Mouse (Mus musculus) urinary bladder, postnatal 25 days (tissue): Measurements from ENCODE around the gene Hpd.

Experiments
- DNase-seq: peaks from one replicate; pipeline ENCODE4 v3.0.0; 2022; ENCODE audit warnings: low spot score

Gene Hpd

DNA sequence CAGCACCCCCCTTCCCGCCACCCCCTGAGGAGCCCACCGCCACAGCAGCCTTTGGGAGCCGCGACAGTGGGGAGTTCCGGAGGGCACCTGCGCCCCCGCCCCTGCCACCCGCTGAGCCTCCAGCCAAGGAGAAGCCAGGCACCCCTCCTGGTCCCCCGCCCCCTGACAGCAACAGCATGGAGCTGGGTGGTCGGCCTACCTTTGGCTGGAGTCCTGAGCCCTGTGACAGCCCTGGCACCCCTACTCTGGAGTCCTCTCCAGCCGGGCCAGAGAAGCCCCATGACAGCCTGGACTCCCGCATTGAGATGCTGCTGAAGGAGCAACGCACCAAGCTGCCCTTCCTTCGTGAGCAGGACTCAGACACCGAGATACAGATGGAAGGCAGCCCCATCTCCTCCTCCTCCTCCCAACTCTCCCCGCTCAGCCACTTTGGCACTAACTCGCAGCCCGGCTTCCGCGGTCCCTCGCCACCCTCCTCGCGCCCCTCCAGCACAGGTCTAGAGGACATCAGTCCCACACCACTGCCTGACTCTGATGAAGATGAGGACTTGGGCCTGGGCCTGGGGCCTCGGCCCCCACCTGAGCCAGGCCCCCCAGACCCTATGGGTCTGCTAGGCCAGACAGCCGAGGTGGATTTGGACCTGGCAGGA, 34.3 kb downstream of the Hpd start:
- DNase-seq, result no peak

DNA sequence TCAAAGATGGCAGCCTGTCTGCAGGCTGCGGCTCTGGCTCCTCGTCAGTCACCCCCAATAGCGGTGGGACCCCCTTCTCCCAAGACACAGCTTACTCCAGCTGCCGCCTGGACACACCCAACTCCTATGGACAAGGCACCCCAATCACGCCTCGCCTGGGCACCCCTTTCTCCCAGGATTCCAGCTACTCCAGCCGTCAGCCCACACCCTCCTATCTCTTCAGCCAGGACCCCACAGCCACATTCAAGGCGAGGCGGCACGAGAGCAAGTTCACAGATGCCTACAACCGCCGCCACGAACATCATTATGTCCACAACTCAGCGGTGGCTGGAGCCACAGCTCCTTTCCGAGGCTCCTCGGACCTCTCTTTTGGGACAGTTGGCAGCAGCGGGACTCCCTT, 35.0 kb downstream of the Hpd start:
- DNase-seq, result no peak

DNA sequence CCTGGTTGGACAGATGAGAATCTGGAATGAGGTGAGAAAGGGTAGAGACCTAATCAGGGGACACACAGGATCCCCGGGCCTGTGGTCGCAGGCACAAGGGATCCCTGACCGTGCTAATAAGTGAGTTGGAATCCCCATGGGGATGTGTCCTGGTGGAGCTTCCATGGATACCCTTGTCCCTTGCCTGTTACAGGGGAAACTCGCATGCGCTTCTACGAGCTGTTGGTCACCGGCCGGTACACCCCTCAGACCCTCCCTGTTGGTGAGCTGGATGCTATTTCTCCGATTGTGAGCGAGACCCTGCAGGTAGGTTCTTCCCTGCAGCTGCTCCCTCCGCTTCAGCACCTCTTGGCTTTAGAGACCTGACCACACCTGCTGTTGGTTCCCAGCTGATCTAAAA, 36.2 kb downstream of the Hpd start:
- DNase-seq, result no peak

DNA sequence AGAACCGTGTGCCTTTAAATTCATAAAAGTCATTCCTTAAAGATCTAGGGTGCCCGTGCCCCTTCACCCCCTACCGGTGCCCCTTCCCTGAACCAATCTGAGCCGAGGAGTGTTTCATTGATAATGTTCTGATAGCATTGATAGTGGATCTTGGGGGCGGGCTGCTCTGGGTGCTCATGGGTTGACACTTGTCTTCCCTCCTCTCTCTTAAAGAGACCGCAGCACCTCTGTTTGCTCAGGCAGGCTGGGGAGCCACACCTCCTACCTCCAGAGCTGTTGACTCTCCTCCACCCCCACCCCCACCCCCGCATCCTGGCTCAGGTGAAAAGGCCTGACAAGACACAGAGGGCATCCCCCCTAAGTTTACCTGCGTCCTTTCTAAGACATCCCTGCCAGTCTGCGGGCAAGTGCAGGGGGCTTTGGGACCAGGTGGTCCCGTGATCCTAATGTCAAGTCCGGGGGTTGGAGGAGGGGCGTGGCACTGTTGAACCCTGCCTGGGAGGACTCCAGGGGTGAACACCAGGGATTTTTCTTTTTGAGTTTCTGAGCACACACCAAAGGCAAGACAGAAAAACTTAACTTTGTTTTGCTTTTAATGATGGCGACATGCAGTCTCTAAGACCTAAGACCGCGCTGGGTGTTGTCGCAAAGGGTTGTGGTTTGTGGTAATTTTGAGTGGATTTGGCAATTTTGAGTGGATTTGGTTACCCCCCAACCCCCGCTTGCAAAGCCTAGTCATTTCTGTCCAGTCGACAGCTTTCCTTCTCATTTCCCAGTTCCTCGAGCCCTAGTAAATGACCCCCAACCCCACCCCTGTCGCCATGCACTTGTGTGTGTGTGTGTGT, 37.6 kb downstream of the Hpd start:
- no peak for DNase-seq

DNA sequence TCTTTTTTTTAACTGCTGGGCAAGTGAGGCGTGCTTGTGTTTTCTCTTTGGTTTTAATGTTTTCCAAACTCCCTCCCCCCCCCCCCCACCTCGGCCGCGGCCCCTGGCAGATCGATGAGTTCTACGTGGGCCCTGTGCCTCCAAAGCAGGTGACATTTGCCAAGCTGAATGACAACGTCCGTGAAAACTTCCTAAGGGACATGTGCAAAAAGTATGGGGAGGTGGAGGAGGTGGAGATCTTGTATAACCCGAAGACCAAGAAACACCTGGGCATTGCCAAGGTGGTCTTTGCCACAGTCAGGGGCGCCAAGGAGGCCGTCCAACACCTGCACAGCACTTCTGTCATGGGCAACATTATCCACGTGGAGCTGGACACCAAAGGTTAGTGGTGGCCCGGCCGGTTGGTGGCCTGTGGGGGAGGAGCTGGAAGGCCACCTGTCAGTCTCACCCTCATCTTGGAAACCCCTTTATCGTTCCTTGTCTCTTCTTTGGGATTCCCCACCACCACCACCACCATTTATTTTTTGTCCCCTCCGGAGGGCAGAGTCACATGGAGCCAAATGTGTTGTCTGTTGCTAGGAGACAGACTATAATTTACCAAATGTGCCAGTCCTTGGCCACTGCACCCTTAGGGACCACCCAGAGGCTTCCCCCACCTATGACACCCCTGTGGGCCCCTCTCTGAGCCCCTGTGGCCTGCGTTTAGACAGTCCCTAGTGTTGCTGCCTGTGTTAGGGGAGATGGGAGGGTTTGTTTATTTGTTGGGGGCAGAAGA, 38.4 kb downstream of the Hpd start:
- no peak for DNase-seq

DNA sequence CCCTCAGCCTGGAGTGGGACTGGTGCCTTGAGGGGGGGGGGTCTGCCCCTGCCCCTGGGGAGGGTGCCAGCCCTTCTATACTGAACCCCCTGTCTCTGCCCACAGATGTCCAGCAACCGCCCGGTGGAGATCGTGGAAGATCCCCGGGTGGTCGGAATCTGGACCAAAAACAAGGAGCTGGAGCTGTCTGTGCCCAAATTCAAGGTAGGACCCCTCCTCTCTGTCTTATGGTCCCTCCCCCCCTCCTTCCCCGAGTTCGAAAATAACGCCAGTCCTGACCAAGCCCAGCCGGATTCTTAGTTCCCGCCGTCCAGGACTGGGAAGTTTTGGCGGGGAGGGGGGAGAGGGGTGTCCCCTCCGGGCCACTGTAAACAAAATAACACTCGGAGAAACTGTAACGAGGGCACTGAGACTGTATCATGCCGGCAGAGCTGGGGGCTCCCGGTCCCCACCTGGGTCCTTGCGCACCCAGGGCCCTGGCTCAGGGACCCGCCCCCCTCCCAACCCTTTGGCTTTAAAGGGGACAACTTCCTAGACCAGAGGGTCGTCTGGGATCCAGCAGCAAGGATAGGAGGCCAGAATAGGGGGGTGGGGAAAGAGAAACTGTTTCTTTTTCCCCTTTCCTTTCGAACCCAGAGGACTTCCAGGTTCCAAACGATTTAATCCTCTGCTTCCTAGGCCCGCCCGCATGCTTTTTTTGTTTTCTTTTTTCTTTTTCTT, 39.1 kb downstream of the Hpd start:
- DNase-seq, result no peak

DNA sequence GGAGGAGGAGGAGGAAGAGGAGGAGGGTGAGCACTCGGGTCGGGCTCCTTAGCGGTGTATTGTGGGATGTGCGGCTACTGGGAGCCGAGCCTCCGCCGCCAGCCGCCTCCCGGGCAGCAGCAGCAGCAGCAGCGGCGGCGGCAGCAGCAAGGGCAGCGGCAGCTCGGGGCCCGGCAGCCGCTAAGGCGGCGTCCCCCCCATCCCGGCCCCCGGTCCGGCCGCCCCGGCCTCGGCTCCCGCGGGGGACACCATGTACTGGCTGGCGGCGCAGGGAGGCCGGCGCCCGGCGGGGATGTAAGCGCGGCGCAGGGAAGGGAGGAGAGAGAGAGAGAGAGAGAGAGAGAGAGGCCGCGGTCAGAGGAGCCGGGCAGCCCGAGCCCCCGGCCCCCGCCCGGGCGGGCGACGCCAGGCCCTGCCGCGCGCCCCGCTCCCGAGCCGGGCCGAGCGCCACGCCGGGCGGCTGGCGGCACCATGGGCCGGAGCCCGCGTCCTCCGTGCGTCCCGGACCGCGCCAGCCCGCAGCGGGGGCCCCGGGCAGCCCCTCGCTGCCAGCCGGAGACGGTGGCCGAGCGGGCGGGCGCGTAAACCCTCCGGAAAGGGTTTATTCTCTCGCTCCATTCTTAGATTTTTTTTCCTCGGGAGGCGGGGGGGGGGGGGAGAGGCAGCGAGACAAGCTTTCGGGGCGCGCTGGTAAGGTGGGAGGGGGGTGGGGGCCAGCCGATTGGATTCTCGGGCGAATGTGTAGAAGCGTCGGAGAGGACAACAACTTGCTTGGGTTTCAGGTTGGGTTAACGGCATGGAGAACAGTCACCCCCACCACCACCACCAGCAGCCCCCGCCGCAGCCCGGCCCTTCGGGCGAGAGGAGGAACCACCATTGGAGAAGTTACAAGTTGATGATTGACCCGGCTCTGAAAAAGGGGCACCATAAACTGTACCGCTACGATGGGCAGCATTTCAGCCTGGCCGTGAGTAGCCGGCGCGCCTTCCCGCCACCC, 40.1 kb downstream of the Hpd start, which contains the start of gene Setd1b:
Gene Setd1b (plus strand): TSS at position 33 of the 997 bp plus-strand sequence.
- DNase-seq, result peak; percentile 47

DNA sequence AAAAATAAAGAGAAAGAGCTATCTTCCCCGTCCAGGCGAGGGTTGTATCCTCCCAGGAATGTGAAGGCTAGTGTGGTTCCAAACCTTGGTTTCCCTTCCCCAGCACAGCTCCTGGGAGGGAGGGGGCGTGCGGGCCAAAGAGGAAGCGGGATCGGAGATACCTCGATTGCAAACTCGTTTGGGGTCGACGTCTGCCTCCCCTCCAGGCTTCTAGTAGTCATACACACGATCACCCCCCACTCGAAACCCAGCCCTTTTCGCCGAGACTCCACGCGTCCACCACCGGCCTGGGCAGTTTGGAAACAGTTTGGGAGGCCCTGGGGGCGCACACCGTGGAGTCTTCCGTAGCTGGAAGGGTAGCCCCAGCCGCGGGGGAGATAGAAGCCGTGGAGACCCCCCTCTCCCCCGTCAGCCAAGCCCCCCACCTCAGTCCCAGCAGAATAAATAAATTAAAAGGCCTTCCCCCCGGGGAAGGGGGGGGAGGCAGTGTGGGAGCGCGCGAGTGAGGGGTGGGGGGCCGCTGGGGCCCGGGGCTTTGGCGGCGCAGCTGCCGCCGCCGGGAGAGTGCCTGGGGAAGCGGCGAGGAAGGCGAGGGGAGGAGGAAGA, 40.9 kb downstream of the Hpd start:
- DNase-seq, result peak; percentile 49

DNA sequence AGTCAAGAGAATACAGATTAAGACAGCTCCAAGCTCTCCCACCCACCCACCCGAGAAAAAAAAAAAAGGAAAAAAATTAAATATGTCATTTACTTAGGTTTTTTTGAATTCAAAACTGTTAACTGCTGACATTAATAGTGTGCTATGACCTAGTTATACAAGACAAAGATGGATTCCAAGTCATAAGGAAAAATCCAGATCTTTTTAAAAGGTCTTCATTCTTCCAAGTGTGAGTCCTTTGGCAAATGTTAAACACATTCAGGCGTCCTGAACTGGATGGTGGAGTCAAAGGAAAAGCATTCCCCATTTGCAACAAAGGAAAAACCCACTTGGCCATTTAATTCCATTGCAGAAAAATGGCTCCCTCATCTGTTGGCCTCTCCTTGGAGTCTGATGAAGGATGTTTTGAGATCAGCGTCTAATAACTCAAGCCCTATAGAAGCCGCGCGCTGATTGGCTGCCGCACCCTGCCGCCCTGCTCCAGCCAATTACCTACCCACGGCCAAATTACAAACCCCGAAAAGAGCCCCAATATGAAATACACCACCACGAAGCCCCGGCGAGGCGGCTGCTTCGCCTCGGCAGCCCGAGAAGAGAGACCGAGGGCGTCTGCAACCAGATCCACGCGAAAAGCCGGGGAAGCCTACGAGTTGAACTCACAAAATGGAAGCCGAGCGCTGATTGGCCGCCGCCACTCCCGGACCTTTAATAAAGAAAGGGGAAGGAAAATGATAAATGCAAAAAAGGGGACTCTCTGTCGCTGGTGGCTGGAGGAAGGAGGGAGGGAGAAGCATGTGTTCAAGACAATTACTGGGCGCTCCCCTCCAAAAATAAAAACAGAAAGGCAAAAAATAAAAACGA, 41.6 kb downstream of the Hpd start:
- peak; percentile 81 for DNase-seq

DNA sequence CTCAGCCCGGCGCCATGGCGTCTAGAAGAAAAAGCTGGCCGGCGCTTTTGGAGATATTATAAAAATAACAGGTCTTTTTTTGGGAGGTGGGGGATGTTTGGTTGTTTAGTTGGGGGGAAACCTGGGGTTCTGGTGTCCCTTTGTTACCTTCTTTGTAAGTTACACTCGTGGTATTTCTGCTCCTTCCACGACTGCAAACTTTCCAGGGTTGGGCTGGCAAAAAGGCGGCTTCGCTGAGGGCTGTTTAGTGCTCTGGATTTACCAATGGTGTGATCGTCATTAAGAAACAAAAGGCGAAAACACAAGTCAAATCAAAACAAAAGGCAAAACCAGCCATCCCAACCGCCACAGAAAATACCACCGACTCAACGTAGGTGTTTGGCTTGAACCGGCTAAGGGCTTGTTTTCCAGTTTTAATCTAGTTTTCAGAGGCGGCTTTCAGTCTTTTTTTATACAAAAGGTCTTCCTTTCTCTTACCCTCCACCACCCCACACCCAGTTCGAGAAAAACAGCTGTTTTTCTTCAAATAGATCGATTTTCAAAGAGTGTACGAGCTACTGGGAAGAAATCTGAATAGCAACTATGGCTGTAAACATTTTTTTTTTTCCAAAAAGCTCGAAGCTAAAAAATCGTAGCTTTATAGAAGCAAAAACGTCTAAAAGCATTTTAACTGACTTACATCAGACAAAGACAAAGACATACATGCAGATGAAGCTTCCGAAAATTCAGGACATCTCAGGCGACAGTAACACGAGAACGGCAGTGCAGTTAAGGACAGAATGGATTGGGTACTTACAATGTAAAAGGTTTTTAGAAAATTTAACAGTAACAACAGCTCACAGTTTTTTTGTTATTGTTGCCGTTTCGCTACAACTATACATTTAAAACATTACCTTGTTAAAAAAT, 42.6 kb downstream of the Hpd start:
- DNase-seq, result no peak

DNA sequence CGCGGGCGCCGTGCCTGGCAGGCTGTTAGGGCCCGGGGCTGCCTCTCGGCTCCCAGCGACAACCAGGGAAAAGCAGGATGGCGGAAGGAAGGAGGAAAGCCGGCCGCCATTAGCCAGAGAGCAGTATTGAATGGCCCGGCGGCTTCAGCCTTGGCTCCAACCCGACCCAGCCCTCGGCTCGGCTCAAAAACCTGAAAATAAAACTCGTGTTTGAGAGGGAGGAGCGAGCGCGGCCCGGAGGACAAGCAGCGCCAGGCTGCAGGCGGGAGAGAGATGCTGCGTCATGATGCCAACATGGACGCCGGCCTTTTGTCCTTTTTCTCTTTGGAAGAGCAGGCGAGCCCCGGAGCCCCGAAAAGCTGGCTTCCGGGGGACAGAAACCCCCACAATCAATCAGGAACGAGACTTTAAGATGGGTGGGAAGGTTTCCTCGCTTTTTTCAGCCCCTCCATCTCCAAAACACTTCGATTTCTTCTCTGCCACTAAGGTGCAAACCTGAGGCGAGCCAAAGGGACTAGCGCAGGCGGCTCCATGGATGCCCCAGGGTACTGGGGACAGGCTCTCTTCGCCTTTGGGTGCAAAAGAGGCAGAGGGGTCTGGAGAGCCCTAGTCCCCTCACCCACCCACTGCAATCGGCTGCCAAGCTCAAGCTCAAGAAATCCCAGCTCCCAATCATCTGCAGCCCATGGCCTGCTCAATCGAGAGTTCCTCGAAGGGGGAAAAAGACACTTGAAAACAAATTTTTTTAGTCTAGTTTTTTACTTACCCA, 43.4 kb downstream of the Hpd start:
- DNase-seq, result peak; percentile 69

DNA sequence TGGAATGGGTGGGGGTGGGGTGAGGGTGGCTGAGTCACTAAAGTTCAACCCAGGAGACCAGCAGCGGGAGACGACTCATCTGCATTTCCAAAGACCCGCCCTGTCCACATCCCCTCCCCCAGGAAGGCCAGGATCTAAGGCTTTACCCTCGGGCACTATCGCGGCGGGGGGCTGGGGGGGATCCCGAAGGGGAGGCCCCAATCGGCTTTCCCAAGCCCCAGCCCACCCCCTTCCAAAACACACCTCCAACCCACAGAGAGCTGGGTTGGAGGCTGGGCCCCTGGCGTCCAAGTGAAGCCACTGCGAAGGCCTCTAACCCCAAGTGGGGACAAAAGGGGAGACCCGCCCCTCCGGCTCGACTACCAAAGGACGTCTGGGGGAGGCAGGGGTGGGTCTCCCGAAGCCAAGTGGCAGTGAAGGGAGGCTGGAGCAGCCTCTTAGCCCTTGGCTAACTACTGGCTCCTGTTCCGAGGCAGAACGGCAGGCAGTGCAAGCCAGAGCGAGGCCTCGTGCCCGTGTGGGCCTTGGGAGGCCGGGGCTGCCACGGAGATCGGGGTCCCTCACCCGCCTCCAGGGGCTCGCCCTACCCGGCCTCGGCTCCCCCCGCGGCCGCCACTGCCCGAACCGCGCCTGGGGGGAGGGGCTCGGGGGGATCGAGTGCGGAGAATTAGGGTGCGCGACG, 44.2 kb downstream of the Hpd start:
- peak; percentile 67 for DNase-seq

DNA sequence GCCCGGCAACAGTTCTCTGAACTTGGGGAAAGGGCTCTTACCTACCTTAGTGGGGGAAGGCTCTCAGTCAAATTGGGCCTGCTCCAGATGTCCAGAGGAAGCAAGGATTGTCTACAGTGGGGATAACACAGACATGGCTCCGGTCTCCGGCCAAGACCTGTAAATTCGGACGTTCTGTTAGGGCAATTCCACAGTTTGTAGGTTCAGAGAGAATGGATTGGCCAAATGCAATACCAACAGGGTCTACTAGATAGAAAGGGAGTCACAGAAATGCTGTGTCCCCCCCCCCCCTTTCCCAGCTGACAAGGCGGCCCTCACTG, 44.7 kb downstream of the Hpd start:
- DNase-seq, result no peak

DNA sequence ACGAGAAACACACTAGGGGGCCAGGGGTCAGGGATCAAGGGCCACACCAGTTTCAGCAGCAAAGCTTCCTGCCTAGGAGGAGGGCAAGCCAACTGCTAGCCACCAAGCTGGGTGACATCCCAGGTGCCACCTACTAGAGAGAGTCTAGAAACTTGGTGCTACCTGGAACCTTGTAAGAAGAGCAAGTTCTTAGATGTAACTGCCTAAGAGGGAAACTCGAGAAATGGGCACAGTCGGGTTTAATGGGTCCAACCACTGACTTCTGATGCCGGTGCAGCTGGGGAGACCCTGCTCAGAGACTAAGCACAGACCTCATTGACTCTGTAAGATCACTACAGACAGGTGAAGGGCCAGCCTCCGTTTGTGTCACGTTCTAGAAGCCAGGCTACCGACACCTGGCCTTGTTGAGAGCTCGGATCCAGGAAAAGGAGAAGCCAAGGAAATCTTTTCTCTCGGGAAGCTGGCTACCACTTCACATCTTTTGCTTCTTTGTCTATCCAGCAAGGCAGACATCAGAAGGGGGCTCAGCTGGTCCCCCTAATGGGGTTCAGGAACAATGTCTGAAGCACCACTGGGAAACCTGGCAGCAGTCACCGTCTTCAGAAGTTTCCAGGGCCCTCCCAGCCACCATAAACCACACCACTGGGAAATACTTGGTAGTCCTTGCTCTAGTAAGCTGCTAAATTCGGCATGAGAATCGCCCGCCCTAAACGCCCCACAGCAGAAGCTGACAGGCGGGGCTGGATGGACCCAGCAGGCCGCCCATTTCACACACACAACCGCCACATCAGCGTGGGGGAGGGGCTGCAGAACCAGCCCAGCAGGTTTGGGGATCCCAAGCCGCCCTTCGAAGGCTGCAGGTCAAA, 45.2 kb downstream of the Hpd start:
- peak; percentile 92 for DNase-seq

DNA sequence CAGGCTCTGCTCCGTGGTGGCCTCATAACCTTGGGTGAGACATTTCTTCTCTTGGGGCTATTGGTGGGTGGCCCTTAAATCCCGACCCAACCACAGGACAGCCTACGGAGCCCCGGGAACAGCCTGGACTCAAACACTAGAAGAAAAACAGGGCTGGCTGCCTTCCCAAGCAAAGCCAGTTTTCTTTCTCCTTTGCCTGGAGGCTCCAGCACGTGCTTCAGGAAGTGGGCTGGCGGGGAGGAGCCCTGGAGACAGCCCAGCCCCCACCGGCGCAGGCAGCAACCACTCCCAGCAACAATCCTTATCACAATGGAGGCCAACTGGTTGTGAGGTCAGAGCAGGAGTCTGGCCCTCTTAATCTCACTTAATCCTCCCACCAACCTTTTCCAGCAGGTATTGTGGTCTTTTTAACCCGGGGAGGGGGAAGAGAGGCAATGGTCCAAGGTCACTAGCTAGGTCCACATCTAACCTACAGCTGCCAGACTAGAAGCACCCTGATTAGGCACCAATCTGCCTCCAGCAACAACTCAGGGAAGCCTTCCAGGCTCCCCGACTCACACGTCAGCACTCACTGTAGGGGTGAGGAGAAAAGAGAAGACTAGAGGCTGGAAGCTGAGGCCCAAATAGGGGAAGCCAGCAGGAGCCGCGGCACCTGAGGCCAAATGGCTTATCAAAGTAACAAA, 46.0 kb downstream of the Hpd start:
- DNase-seq, result peak; percentile 88
